Mouse (Mus musculus): ENCODE measurements at regions not wholly inside any gene's neighbourhood (a gene's known extent, or its start where the extent isn't known, plus 50 kb on each side); places are given as distances from the start of the nearest gene placed in this dataset.

- H3K9me3 ChIP-seq (ENCODE audit: low read length), result no peaks in the 10 kb centered on the region
- H3K4me1 ChIP-seq (replicated peaks; ENCODE audit: low read depth, low read length), result peaks cover 3% of the 10 kb centered on the region; the same call in 1 of the 2 replicates
- TF ChIP-seq NANOG (IDR thresholded peaks at IDR 0.05; ENCODE audit: borderline replicate concordance, low read length) (no peak), POU5F1 (IDR thresholded peaks at IDR 0.05; ENCODE audit: borderline replicate concordance, low read length) (no peak), CTCF (conservative IDR thresholded peaks at IDR 0.05; ENCODE audit: low read length) (no peak)
- H3K36me3 ChIP-seq (ENCODE audit: insufficient read depth, low read length), result no peaks in the 10 kb centered on the region
- H3K4me3 ChIP-seq (replicated peaks; ENCODE audit: low read length), result no peak overlapping the region
- no peaks in the 10 kb centered on the region for H3K27me3 ChIP-seq (ENCODE audit: insufficient read depth, low read length)
Measured at GRCm38 (mm10) chrX:60833456-60833855, 59.8 kb downstream of the Sox3 start.

- TF ChIP-seq CTCF (conservative IDR thresholded peaks at IDR 0.05; ENCODE audit: low read length) (no peak), POU5F1 (IDR thresholded peaks at IDR 0.05; ENCODE audit: borderline replicate concordance, low read length) (no peak), NANOG (IDR thresholded peaks at IDR 0.05; ENCODE audit: borderline replicate concordance, low read length) (no peak)
- no peaks in the 10 kb centered on the region for H3K9me3 ChIP-seq (ENCODE audit: low read length)
- peaks cover 3% of the 10 kb centered on the region; the same call in 1 of the 2 replicates for H3K4me1 ChIP-seq (replicated peaks; ENCODE audit: low read depth, low read length)
- no peaks in the 10 kb centered on the region for H3K27me3 ChIP-seq (ENCODE audit: insufficient read depth, low read length)
- no peak overlapping the region for H3K4me3 ChIP-seq (replicated peaks; ENCODE audit: low read length)
- no peaks in the 10 kb centered on the region for H3K36me3 ChIP-seq (ENCODE audit: insufficient read depth, low read length)
Measured at GRCm38 (mm10) chrX:60831330-60832027, 61.8 kb downstream of the Sox3 start.

GRCm38 (mm10) chrX:60825181-60826080 lies 67.8 kb downstream of the Sox3 start:
- Histone ChIP-seq H3K4me1 (replicated peaks; ENCODE audit: low read depth, low read length) (peaks cover 5% of the 10 kb centered on the region; the same call in 1 of the 2 replicates), H3K27me3 (ENCODE audit: insufficient read depth, low read length) (peaks cover 15% of the 10 kb centered on the region), H3K4me3 (replicated peaks; ENCODE audit: low read length) (no peak overlapping the region), H3K36me3 (ENCODE audit: insufficient read depth, low read length) (no peaks in the 10 kb centered on the region), H3K9me3 (ENCODE audit: low read length) (no peaks in the 10 kb centered on the region)
- TF ChIP-seq NANOG (IDR thresholded peaks at IDR 0.05; ENCODE audit: borderline replicate concordance, low read length) (no peak), POU5F1 (IDR thresholded peaks at IDR 0.05; ENCODE audit: borderline replicate concordance, low read length) (no peak), CTCF (conservative IDR thresholded peaks at IDR 0.05; ENCODE audit: low read length) (no peak)

GRCm38 (mm10) chrX:60798567-60798966 lies 94.7 kb downstream of the Sox3 start:
- H3K27me3 ChIP-seq (ENCODE audit: insufficient read depth, low read length), result no peaks in the 10 kb centered on the region
- no peaks in the 10 kb centered on the region for H3K9me3 ChIP-seq (ENCODE audit: low read length)
- no peaks in the 10 kb centered on the region for H3K4me1 ChIP-seq (replicated peaks; ENCODE audit: low read depth, low read length)
- H3K4me3 ChIP-seq (replicated peaks; ENCODE audit: low read length), result no peak overlapping the region
- H3K36me3 ChIP-seq (ENCODE audit: insufficient read depth, low read length), result no peaks in the 10 kb centered on the region
- TF ChIP-seq NANOG (IDR thresholded peaks at IDR 0.05; ENCODE audit: borderline replicate concordance, low read length), result no peak
- no peak for TF ChIP-seq POU5F1 (IDR thresholded peaks at IDR 0.05; ENCODE audit: borderline replicate concordance, low read length)
- no peak for TF ChIP-seq CTCF (conservative IDR thresholded peaks at IDR 0.05; ENCODE audit: low read length)

GRCm38 (mm10) chrX:60780766-60781165 lies 112.5 kb downstream of the Sox3 start:
- Histone ChIP-seq H3K9me3 (ENCODE audit: low read length) (no peaks in the 10 kb centered on the region), H3K27me3 (ENCODE audit: insufficient read depth, low read length) (no peaks in the 10 kb centered on the region), H3K4me1 (replicated peaks; ENCODE audit: low read depth, low read length) (0 out of 2 replicates have a peak, but pooled peaks cover 6% of the 10 kb centered on the region), H3K4me3 (replicated peaks; ENCODE audit: low read length) (no peak overlapping the region), H3K36me3 (ENCODE audit: insufficient read depth, low read length) (no peaks in the 10 kb centered on the region)
- no peak for TF ChIP-seq POU5F1 (IDR thresholded peaks at IDR 0.05; ENCODE audit: borderline replicate concordance, low read length)
- TF ChIP-seq NANOG (IDR thresholded peaks at IDR 0.05; ENCODE audit: borderline replicate concordance, low read length), result peak; percentile 23; the same call in 1 of the 2 replicates
- no peak for TF ChIP-seq CTCF (conservative IDR thresholded peaks at IDR 0.05; ENCODE audit: low read length)

GRCm38 (mm10) chrX:60780161-60780560 lies 113.1 kb downstream of the Sox3 start:
- TF ChIP-seq CTCF (conservative IDR thresholded peaks at IDR 0.05; ENCODE audit: low read length) (no peak), POU5F1 (IDR thresholded peaks at IDR 0.05; ENCODE audit: borderline replicate concordance, low read length) (no peak), NANOG (IDR thresholded peaks at IDR 0.05; ENCODE audit: borderline replicate concordance, low read length) (no peak)
- 0 out of 2 replicates have a peak, but pooled peaks cover 6% of the 10 kb centered on the region for H3K4me1 ChIP-seq (replicated peaks; ENCODE audit: low read depth, low read length)
- no peaks in the 10 kb centered on the region for H3K27me3 ChIP-seq (ENCODE audit: insufficient read depth, low read length)
- H3K4me3 ChIP-seq (replicated peaks; ENCODE audit: low read length), result no peak overlapping the region
- H3K36me3 ChIP-seq (ENCODE audit: insufficient read depth, low read length), result no peaks in the 10 kb centered on the region
- no peaks in the 10 kb centered on the region for H3K9me3 ChIP-seq (ENCODE audit: low read length)

- H3K27me3 ChIP-seq (ENCODE audit: insufficient read depth, low read length), result no peaks in the 10 kb centered on the region
- H3K36me3 ChIP-seq (ENCODE audit: insufficient read depth, low read length), result no peaks in the 10 kb centered on the region
- peaks cover 7% of the 10 kb centered on the region; the same call in 1 of the 2 replicates for H3K4me1 ChIP-seq (replicated peaks; ENCODE audit: low read depth, low read length)
- no peak overlapping the region for H3K4me3 ChIP-seq (replicated peaks; ENCODE audit: low read length)
- TF ChIP-seq POU5F1 (IDR thresholded peaks at IDR 0.05; ENCODE audit: borderline replicate concordance, low read length), result no peak
- TF ChIP-seq CTCF (conservative IDR thresholded peaks at IDR 0.05; ENCODE audit: low read length), result no peak
- TF ChIP-seq NANOG (IDR thresholded peaks at IDR 0.05; ENCODE audit: borderline replicate concordance, low read length), result no peak
- no peaks in the 10 kb centered on the region for H3K9me3 ChIP-seq (ENCODE audit: low read length)
Measured at GRCm38 (mm10) chrX:60773645-60774044, 119.6 kb downstream of the Sox3 start.

- Histone ChIP-seq H3K4me1 (replicated peaks; ENCODE audit: low read depth, low read length) (peaks cover 7% of the 10 kb centered on the region; the same call in 1 of the 2 replicates), H3K9me3 (ENCODE audit: low read length) (no peaks in the 10 kb centered on the region), H3K36me3 (ENCODE audit: insufficient read depth, low read length) (no peaks in the 10 kb centered on the region), H3K4me3 (replicated peaks; ENCODE audit: low read length) (no peak overlapping the region), H3K27me3 (ENCODE audit: insufficient read depth, low read length) (no peaks in the 10 kb centered on the region)
- peak; percentile 79; the same call in 1 of the 2 replicates for TF ChIP-seq NANOG (IDR thresholded peaks at IDR 0.05; ENCODE audit: borderline replicate concordance, low read length)
- TF ChIP-seq POU5F1 (IDR thresholded peaks at IDR 0.05; ENCODE audit: borderline replicate concordance, low read length), result no peak
- no peak for TF ChIP-seq CTCF (conservative IDR thresholded peaks at IDR 0.05; ENCODE audit: low read length)
Measured at GRCm38 (mm10) chrX:60772439-60772838, 120.8 kb downstream of the Sox3 start.
